9 mouse cellular contexts compared by ENCODE assay signal in genomic region chr12:46398875-46399652, GRCm38 (mm10).
DNase-seq lines count a peak whose midpoint lies in the region; ATAC-seq lines count a peak whose summit lies in the region.
"Had no signal": no experiment of that assay in that cellular context is flagged by ENCODE, and none has a peak within 500 bp of the region (broad histone marks: within the 10 kb centered on the region; RNA-seq: fewer than 3 reads in every experiment).

No protein-coding gene starts in this region.

- peak overlapping the region; percentile 55 for H3K4me3 ChIP-seq in kidney, embryonic 15.5 days (replicated peaks)
- H3K4me3 ChIP-seq in midbrain, embryonic 15.5 days: peak overlapping the region; percentile 47

- H3K36me3 ChIP-seq in kidney, embryonic 15.5 days: no peaks in the 10 kb centered on the region
- H3K36me3 ChIP-seq in midbrain, embryonic 15.5 days (replicated peaks): no peaks in the 10 kb centered on the region

- H3K27me3 ChIP-seq in kidney, embryonic 15.5 days: peaks cover 8% of the 10 kb centered on the region; the same call in 1 of the 2 replicates
- H3K27me3 ChIP-seq in midbrain, embryonic 15.5 days (replicated peaks): no peaks in the 10 kb centered on the region
- H3K27me3 ChIP-seq: Patski had no signal

- peaks cover 3% of the 10 kb centered on the region; the same call in 1 of the 2 replicates for H3K4me1 ChIP-seq in kidney, embryonic 15.5 days
- 0 out of 2 replicates have a peak, but pooled peaks cover 4% of the 10 kb centered on the region for H3K4me1 ChIP-seq in midbrain, embryonic 15.5 days

- no peaks in the 10 kb centered on the region for H3K9me3 ChIP-seq in kidney, embryonic 15.5 days (replicated peaks)
- no peaks in the 10 kb centered on the region for H3K9me3 ChIP-seq in midbrain, embryonic 15.5 days

- H3K9ac ChIP-seq in kidney, embryonic 15.5 days: peak overlapping the region; percentile 31; the same call in 1 of the 2 replicates
- peak overlapping the region; percentile 54 for H3K9ac ChIP-seq in midbrain, embryonic 15.5 days

- no peak overlapping the region for H3K27ac ChIP-seq in kidney, embryonic 15.5 days
- H3K27ac ChIP-seq in midbrain, embryonic 15.5 days: peak overlapping the region; percentile 83

- peak; percentile 87 for ATAC-seq in kidney, embryonic 15.5 days (replicated peaks; ENCODE audit: low FRiP score)
- ATAC-seq in midbrain, embryonic 15.5 days (replicated peaks): peak; percentile 93
- ATAC-seq: Patski had no signal

- WGBS in kidney, embryonic 15.5 days: 6% methylated on average over 23 of the region's 23 CpGs
- WGBS in midbrain, embryonic 15.5 days: 2% methylated on average over 23 of the region's 23 CpGs

- no peak for DNase-seq in kidney, postnatal 25 days
- peak; percentile 8 for DNase-seq in cerebellum, adult 9-11 months
- peak; percentile 4 to 7 for DNase-seq in frontal cortex, postnatal 14 days (ENCODE audit: low spot score in 2 of 2)
- peak; percentile 8 for DNase-seq in left cerebral cortex, adult 11 months (ENCODE audit: low spot score)
- no peak for DNase-seq in urinary bladder, postnatal 14 days (ENCODE audit: low spot score)
- no peak for DNase-seq in spleen, adult 12 weeks (ENCODE audit: low spot score)

- H3K4me2 ChIP-seq in kidney, embryonic 15.5 days: peak overlapping the region; percentile 91
- peak overlapping the region; percentile 66 for H3K4me2 ChIP-seq in midbrain, embryonic 15.5 days

Comparison
In these comparisons a context has a peak if more than half of its experiments do, and no peak if none do; other contexts are left out.
1. DNase-seq: peak in cerebellum, adult 9-11 months (single experiment), frontal cortex, postnatal 14 days (2 of 2) and left cerebral cortex, adult 11 months (single experiment); none in kidney, postnatal 25 days (0 of 2), urinary bladder, postnatal 14 days (single experiment) and spleen, adult 12 weeks (single experiment).